Mouse (Mus musculus): ENCODE data around the gene Gstm7. TPM values are rescaled to one million over a fixed set of nuclear protein-coding genes. Genes with fewer than 3 reads are reported as not detected.

Gene Gstm7
- polyA plus RNA-seq, 1 experiment from 2014 or later: 18.6 TPM

DNA sequence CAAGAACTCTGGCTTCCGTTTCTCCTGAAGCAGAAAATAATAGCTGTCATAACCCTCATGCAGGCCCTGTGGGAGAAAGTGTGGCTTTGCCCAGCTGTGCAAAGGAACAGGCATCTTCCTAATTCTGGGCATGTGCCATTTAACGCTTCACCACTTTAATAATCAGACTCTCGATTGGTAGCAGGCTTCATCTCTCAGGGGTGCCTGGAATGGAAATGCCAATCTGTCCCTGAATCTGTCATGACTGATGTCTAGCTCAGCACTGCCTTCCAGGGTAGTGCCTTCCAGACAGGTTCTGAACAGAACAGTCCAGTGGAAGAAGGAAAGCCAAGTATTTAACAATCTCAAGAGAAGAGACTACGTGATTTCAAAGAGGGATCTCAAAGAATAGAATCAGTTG is 9.6 kb upstream of the Gstm7 start:
- ATAC-seq (ENCODE audit: low FRiP score, low TSS enrichment): no peak
- no peak overlapping the region for H3K9ac ChIP-seq (ENCODE audit: low read depth, low read length)
- 75% methylated on average over 4 of the region's 4 CpGs for WGBS
- no peak overlapping the region for H3K4me3 ChIP-seq (ENCODE audit: low read length)
- H3K27me3 ChIP-seq (ENCODE audit: control insufficient read depth, insufficient read depth, low read length): no peaks in the 10 kb centered on the region
- no peaks in the 10 kb centered on the region for H3K36me3 ChIP-seq (ENCODE audit: control insufficient read depth, insufficient read depth, low read length)
- no peak overlapping the region for H3K27ac ChIP-seq (ENCODE audit: low read depth, low read length)
- H3K4me1 ChIP-seq (ENCODE audit: control insufficient read depth, insufficient read depth, low read length): peaks cover 7% of the 10 kb centered on the region
- no peak overlapping the region for H3K4me2 ChIP-seq (replicated peaks; ENCODE audit: low read depth, low read length)
- no peaks in the 10 kb centered on the region for H3K9me3 ChIP-seq (ENCODE audit: control insufficient read depth, low read length)

DNA sequence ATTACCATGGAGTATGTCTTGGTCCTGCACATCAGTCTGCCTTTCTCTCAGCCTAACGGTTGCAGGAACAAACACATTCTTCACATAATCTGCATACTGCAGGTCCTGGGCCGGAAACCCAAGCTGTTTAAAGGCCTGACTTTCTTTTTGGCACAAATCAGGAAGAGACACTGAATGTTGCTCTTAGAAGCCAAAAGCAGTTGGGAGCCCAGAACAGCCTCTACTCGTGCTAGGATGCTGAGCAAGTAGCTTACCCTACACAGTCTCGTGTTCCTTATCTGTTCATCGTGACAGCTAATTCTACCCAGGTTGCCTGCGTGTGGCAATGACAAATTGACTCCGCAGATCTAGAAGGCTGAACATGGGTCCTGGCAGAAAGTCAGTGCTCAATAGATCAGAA is 8.9 kb upstream of the Gstm7 start:
- ATAC-seq (ENCODE audit: low FRiP score, low TSS enrichment): no peak
- H3K4me2 ChIP-seq (replicated peaks; ENCODE audit: low read depth, low read length): no peak overlapping the region
- H3K4me3 ChIP-seq (ENCODE audit: low read length): no peak overlapping the region
- no peak overlapping the region for H3K9ac ChIP-seq (ENCODE audit: low read depth, low read length)
- 79% methylated on average over 7 of the region's 7 CpGs for WGBS
- H3K36me3 ChIP-seq (ENCODE audit: control insufficient read depth, insufficient read depth, low read length): no peaks in the 10 kb centered on the region
- H3K4me1 ChIP-seq (ENCODE audit: control insufficient read depth, insufficient read depth, low read length): peaks cover 7% of the 10 kb centered on the region
- H3K27me3 ChIP-seq (ENCODE audit: control insufficient read depth, insufficient read depth, low read length): no peaks in the 10 kb centered on the region
- no peak overlapping the region for H3K27ac ChIP-seq (ENCODE audit: low read depth, low read length)
- no peaks in the 10 kb centered on the region for H3K9me3 ChIP-seq (ENCODE audit: control insufficient read depth, low read length)

DNA sequence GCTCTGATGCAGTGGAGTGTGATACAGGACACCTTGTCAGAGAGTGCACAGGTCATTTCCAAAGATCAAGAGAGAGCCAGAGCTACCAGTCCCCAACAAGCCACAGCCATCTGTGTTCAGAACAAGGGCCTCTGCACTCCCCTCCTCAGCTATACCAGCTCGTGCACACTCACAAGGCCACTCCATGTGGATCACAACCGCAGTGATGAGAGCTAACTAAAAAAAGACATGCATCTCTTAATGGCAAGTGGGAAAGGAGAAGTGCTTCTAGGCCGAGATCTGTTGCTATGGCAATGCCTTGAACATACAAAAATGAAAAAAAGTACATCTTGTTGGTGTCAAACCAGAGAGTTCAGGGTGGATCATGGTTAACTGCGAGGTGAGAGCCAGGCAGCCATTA is 8.2 kb upstream of the Gstm7 start:
- Histone ChIP-seq H3K36me3 (ENCODE audit: control insufficient read depth, insufficient read depth, low read length) (no peaks in the 10 kb centered on the region), H3K27ac (ENCODE audit: low read depth, low read length) (no peak overlapping the region), H3K27me3 (ENCODE audit: control insufficient read depth, insufficient read depth, low read length) (no peaks in the 10 kb centered on the region), H3K4me1 (ENCODE audit: control insufficient read depth, insufficient read depth, low read length) (peaks cover 7% of the 10 kb centered on the region), H3K4me2 (replicated peaks; ENCODE audit: low read depth, low read length) (no peak overlapping the region), H3K9ac (ENCODE audit: low read depth, low read length) (no peak overlapping the region), H3K9me3 (ENCODE audit: control insufficient read depth, low read length) (no peaks in the 10 kb centered on the region), H3K4me3 (ENCODE audit: low read length) (no peak overlapping the region)
- 82% methylated on average over 4 of the region's 4 CpGs for WGBS
- ATAC-seq (ENCODE audit: low FRiP score, low TSS enrichment): no peak

DNA sequence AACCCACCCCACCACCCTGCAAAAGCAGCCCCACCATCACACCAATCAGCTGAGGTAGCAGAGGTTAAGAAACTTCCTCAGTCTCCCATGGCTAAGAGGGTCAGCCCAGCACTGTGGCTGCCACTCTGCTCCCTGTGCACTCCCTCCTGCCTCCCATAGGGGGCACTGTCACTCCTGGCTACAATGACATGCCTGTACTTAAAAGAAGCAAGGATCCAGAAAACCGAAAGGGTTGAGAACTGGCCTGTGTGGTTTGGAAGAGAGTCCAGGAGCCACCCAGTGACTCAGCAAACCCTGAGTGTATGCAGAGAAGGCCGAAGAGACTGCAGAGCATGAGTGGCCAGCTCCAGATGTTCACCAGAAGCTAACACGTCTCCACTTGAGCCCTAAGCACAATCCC is 7.8 kb upstream of the Gstm7 start:
- Histone ChIP-seq H3K4me3 (ENCODE audit: low read length) (no peak overlapping the region), H3K4me2 (replicated peaks; ENCODE audit: low read depth, low read length) (no peak overlapping the region), H3K27me3 (ENCODE audit: control insufficient read depth, insufficient read depth, low read length) (no peaks in the 10 kb centered on the region), H3K36me3 (ENCODE audit: control insufficient read depth, insufficient read depth, low read length) (no peaks in the 10 kb centered on the region), H3K27ac (ENCODE audit: low read depth, low read length) (no peak overlapping the region), H3K9ac (ENCODE audit: low read depth, low read length) (no peak overlapping the region), H3K4me1 (ENCODE audit: control insufficient read depth, insufficient read depth, low read length) (peaks cover 7% of the 10 kb centered on the region), H3K9me3 (ENCODE audit: control insufficient read depth, low read length) (no peaks in the 10 kb centered on the region)
- 41% methylated on average over 3 of the region's 3 CpGs for WGBS
- peak; percentile 20; the same call in 1 of the 2 replicates for ATAC-seq (ENCODE audit: low FRiP score, low TSS enrichment)

DNA sequence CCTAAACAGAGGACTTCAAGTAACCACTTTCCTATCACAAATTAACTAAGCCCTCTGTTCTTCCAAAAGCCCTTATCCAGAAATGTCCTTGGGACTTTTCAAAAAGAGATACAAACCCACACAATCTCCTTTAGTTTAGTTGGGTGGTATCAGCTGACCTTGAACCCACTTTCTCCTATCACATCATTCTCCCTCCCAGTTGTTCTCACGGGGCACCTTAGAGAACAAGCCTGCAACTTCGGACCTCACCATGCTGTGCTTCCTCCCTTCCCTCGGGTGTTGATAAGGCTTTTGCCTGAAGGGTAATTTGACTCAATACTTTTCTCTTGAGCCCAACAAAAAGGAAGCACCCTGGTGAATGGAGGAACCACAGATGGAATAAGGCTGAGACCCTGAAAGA is 4.3 kb upstream of the Gstm7 start:
- WGBS: 63% methylated on average over 3 of the region's 3 CpGs

DNA sequence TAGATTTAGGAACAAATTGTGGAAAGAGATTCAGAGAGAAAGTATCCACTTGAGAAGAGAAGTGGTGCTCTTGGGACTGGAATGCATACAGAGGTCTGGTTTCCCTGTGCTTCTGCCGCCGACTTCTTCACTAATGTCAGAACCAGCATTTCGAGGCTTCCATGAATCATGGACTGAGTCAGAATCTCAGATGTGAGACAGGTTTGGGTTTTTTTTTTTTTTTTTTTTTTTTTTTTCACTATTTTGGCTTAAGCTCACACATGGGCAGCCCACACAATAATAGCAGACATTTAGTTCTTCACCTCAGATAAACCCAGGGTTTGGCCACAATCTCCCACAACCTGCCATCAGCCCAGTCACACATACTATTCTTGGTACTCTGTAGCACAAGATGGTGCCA is 3.7 kb upstream of the Gstm7 start:
- Histone ChIP-seq H3K4me3 (ENCODE audit: low read length) (no peak overlapping the region), H3K4me1 (ENCODE audit: control insufficient read depth, insufficient read depth, low read length) (no peaks in the 10 kb centered on the region), H3K9ac (ENCODE audit: low read depth, low read length) (no peak overlapping the region), H3K4me2 (replicated peaks; ENCODE audit: low read depth, low read length) (no peak overlapping the region), H3K36me3 (ENCODE audit: control insufficient read depth, insufficient read depth, low read length) (no peaks in the 10 kb centered on the region), H3K27me3 (ENCODE audit: control insufficient read depth, insufficient read depth, low read length) (no peaks in the 10 kb centered on the region), H3K27ac (ENCODE audit: low read depth, low read length) (no peak overlapping the region), H3K9me3 (ENCODE audit: control insufficient read depth, low read length) (no peaks in the 10 kb centered on the region)
- WGBS: 84% methylated on average over 3 of the region's 3 CpGs
- ATAC-seq (ENCODE audit: low FRiP score, low TSS enrichment): no peak

More for the DNA sequence above, 4.3 kb upstream of the Gstm7 start:
- Histone ChIP-seq H3K4me2 (replicated peaks; ENCODE audit: low read depth, low read length) (no peak overlapping the region), H3K27ac (ENCODE audit: low read depth, low read length) (no peak overlapping the region), H3K9ac (ENCODE audit: low read depth, low read length) (no peak overlapping the region), H3K4me1 (ENCODE audit: control insufficient read depth, insufficient read depth, low read length) (no peaks in the 10 kb centered on the region), H3K4me3 (ENCODE audit: low read length) (no peak overlapping the region), H3K9me3 (ENCODE audit: control insufficient read depth, low read length) (no peaks in the 10 kb centered on the region), H3K36me3 (ENCODE audit: control insufficient read depth, insufficient read depth, low read length) (no peaks in the 10 kb centered on the region), H3K27me3 (ENCODE audit: control insufficient read depth, insufficient read depth, low read length) (no peaks in the 10 kb centered on the region)
- ATAC-seq (ENCODE audit: low FRiP score, low TSS enrichment): no peak

DNA sequence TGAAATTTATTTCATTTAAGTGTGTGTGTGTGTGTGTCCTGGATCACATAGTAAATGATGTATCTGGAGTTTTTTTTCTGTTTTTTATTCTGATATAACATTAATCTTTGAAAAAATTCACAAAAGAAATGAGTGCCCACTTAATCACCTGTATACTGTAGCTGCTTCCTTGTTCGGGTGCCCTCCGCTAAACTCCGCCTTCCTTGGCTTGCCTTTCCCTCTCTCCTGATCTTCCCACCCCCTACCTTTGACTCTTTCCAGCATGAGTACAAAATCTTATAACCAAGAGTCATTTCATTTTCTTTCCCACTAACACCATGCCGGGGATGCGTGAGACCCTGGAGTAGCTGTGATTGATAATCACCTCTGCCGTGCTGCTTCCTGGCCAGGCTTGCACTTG is 511 bp upstream of the Gstm7 start:
- 80% methylated on average over 6 of the region's 6 CpGs for WGBS
- Histone ChIP-seq H3K27me3 (ENCODE audit: control insufficient read depth, insufficient read depth, low read length) (no peaks in the 10 kb centered on the region), H3K9ac (ENCODE audit: low read depth, low read length) (no peak overlapping the region), H3K4me3 (ENCODE audit: low read length) (no peak overlapping the region), H3K9me3 (ENCODE audit: control insufficient read depth, low read length) (no peaks in the 10 kb centered on the region), H3K36me3 (ENCODE audit: control insufficient read depth, insufficient read depth, low read length) (no peaks in the 10 kb centered on the region), H3K4me2 (replicated peaks; ENCODE audit: low read depth, low read length) (no peak overlapping the region), H3K4me1 (ENCODE audit: control insufficient read depth, insufficient read depth, low read length) (peaks cover 7% of the 10 kb centered on the region; the same call in 1 of the 2 replicates), H3K27ac (ENCODE audit: low read depth, low read length) (no peak overlapping the region)
- ATAC-seq (ENCODE audit: low FRiP score, low TSS enrichment): no peak

DNA sequence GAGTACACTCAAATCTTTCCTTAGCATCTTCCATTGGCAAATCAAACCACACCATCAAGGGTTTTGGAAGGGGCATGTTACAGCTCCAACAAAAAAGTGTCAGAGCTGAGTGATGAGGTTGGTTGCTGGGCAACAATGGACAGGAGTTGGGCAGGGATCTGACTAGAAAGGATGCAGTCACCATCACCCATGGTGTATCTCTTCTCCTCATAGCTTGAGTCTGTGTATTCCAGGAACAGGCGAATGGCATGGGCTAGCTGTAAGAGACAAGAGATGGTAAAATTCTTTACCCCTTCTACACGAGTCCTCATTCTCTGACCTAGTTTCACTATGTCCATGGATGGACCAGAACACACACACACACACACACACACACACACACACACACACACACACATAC is 483 bp downstream of the Gstm7 start:
- Histone ChIP-seq H3K27ac (ENCODE audit: low read depth, low read length) (no peak overlapping the region), H3K36me3 (ENCODE audit: control insufficient read depth, insufficient read depth, low read length) (no peaks in the 10 kb centered on the region), H3K4me3 (ENCODE audit: low read length) (peak overlapping the region; percentile 28; the same call in 1 of the 2 replicates), H3K9ac (ENCODE audit: low read depth, low read length) (no peak overlapping the region), H3K4me1 (ENCODE audit: control insufficient read depth, insufficient read depth, low read length) (peaks cover 7% of the 10 kb centered on the region; the same call in 1 of the 2 replicates), H3K9me3 (ENCODE audit: control insufficient read depth, low read length) (no peaks in the 10 kb centered on the region), H3K27me3 (ENCODE audit: control insufficient read depth, insufficient read depth, low read length) (no peaks in the 10 kb centered on the region), H3K4me2 (replicated peaks; ENCODE audit: low read depth, low read length) (peak overlapping the region; percentile 43)
- 66% methylated on average over 2 of the region's 2 CpGs for WGBS
- ATAC-seq (ENCODE audit: low FRiP score, low TSS enrichment): no peak; the same call in 1 of the 2 replicates

DNA sequence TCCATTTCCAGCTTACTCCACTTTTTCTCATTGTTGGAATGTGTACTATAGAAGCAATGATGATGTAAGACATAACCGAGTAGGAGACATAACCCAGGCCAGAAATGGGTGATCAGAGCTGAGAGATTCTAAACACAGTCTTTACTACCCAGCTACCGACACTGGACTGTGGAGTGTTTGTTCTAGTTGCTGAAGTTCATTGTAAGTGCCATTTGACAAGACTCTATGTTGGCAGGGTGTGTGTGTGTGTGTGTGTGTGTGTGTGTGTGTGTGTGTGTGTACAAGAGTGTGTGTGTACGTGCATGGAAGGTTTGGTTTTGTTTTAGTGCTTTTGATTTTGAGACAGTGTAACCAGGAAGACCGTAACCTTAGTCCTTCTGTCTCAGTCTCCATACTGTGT is 1.9 kb downstream of the Gstm7 start:
- no peaks in the 10 kb centered on the region for H3K36me3 ChIP-seq (ENCODE audit: control insufficient read depth, insufficient read depth, low read length)
- no peak overlapping the region for H3K4me3 ChIP-seq (ENCODE audit: low read length)
- no peak overlapping the region for H3K4me2 ChIP-seq (replicated peaks; ENCODE audit: low read depth, low read length)
- no peaks in the 10 kb centered on the region for H3K9me3 ChIP-seq (ENCODE audit: control insufficient read depth, low read length)
- no peak for ATAC-seq (ENCODE audit: low FRiP score, low TSS enrichment)
- 73% methylated on average over 4 of the region's 4 CpGs for WGBS
- H3K27ac ChIP-seq (ENCODE audit: low read depth, low read length): no peak overlapping the region
- no peak overlapping the region for H3K9ac ChIP-seq (ENCODE audit: low read depth, low read length)
- H3K4me1 ChIP-seq (ENCODE audit: control insufficient read depth, insufficient read depth, low read length): peaks cover 7% of the 10 kb centered on the region; the same call in 1 of the 2 replicates
- H3K27me3 ChIP-seq (ENCODE audit: control insufficient read depth, insufficient read depth, low read length): no peaks in the 10 kb centered on the region
